Comparison of ENCODE assay signal across 23 mouse cellular contexts in genomic region chr11:31814616-31815015, GRCm38 (mm10). TPM values are rescaled to one million over a fixed set of nuclear protein-coding genes. Genes with fewer than 3 reads are reported as not detected.
DNase-seq lines count a peak whose midpoint lies in the region; ATAC-seq lines count a peak whose summit lies in the region.
"Had no signal": no experiment of that assay in that cellular context is flagged by ENCODE, and none has a peak within 500 bp of the region (broad histone marks: within the 10 kb centered on the region; RNA-seq: fewer than 3 reads in every experiment).

No protein-coding gene starts in this region.

- H3K9ac ChIP-seq in liver, embryonic 13.5 days, result no peak overlapping the region
- no peak overlapping the region for H3K9ac ChIP-seq in liver, embryonic 11.5 days (ENCODE audit: low read depth, low read length)
- H3K9ac ChIP-seq: embryonic facial prominence, embryonic 15.5 days; forebrain, embryonic 15.5 days; intestine, embryonic 15.5 days; limb, embryonic 13.5 days; midbrain, embryonic 15.5 days; neural tube, embryonic 12.5 days had no signal

- WGBS in liver, embryonic 13.5 days (ENCODE audit: insufficient replicate concordance), result 59% methylated on average over 4 of the region's 4 CpGs
- 64% methylated on average over 4 of the region's 4 CpGs for whole genome bisulfite sequencing in liver, embryonic 11.5 days

- H3K9me3 ChIP-seq in liver, embryonic 13.5 days (replicated peaks), result no peaks in the 10 kb centered on the region
- no peaks in the 10 kb centered on the region for H3K9me3 ChIP-seq in liver, embryonic 11.5 days (ENCODE audit: control insufficient read depth, low read length)
- H3K9me3 ChIP-seq: embryonic facial prominence, embryonic 15.5 days; forebrain, embryonic 15.5 days; intestine, embryonic 15.5 days; limb, embryonic 13.5 days; midbrain, embryonic 15.5 days; neural tube, embryonic 12.5 days had no signal

- H3K27me3 ChIP-seq in liver, embryonic 13.5 days, result no peaks in the 10 kb centered on the region
- no peaks in the 10 kb centered on the region for H3K27me3 ChIP-seq in liver, embryonic 11.5 days (replicated peaks; ENCODE audit: control insufficient read depth, insufficient read depth, low read length)
- H3K27me3 ChIP-seq in splenic B cell, adult 2 months (ENCODE audit: control insufficient read depth, insufficient read depth, low read length, poor library complexity, severe bottlenecking), result no peaks in the 10 kb centered on the region
- H3K27me3 ChIP-seq: embryonic facial prominence, embryonic 15.5 days; forebrain, embryonic 15.5 days; intestine, embryonic 15.5 days; limb, embryonic 13.5 days; midbrain, embryonic 15.5 days; neural tube, embryonic 12.5 days had no signal

- H3K4me3 ChIP-seq in liver, embryonic 13.5 days (replicated peaks), result no peak overlapping the region
- H3K4me3 ChIP-seq in liver, embryonic 11.5 days (ENCODE audit: low read depth, low read length), result no peak overlapping the region
- H3K4me3 ChIP-seq: embryonic facial prominence, embryonic 15.5 days; forebrain, embryonic 15.5 days; intestine, embryonic 15.5 days; limb, embryonic 13.5 days; midbrain, embryonic 15.5 days; neural tube, embryonic 12.5 days had no signal

- H3K4me1 ChIP-seq in liver, embryonic 13.5 days (replicated peaks), result peaks cover 57% of the 10 kb centered on the region
- peaks cover 28% of the 10 kb centered on the region for H3K4me1 ChIP-seq in liver, embryonic 11.5 days (replicated peaks; ENCODE audit: control insufficient read depth, insufficient read depth, low read length)

- no peaks in the 10 kb centered on the region for H3K36me3 ChIP-seq in liver, embryonic 13.5 days
- H3K36me3 ChIP-seq in liver, embryonic 11.5 days (ENCODE audit: control insufficient read depth, insufficient read depth, low read length), result no peaks in the 10 kb centered on the region
- H3K36me3 ChIP-seq in splenic B cell, adult 2 months (ENCODE audit: control insufficient read depth, insufficient read depth, low read length, poor library complexity, severe bottlenecking), result no peaks in the 10 kb centered on the region
- H3K36me3 ChIP-seq: embryonic facial prominence, embryonic 15.5 days; forebrain, embryonic 15.5 days; intestine, embryonic 15.5 days; limb, embryonic 13.5 days; midbrain, embryonic 15.5 days; neural tube, embryonic 12.5 days had no signal

- no peak for DNase-seq in liver, embryonic 13.5 days
- DNase-seq in liver, embryonic 11.5 days (ENCODE audit: low spot score), result no peak
- DNase-seq in MEL-GATA-1-ER (ENCODE audit: extremely low read depth, low read depth), result peak; percentile 20
- DNase-seq in splenic B cell, adult 2 months (ENCODE audit: low read depth, low spot score), result peak; percentile 96
- DNase-seq in embryo, embryonic 9.5 days (ENCODE audit: extremely low spot score), result no peak
- DNase-seq in thymus, postnatal 4 days, result no peak
- DNase-seq: adrenal gland, postnatal 14 days; cerebellum, adult 8-10 months; cerebellum, postnatal 36 days; kidney, adult 9 months; kidney, postnatal 25 days; lung, adult 18-20 months; lung, postnatal 10 days; thymus, postnatal 14 days had no signal

- peak overlapping the region; percentile 5; the same call in 1 of the 2 replicates for H3K27ac ChIP-seq in liver, embryonic 13.5 days
- no peak overlapping the region for H3K27ac ChIP-seq in liver, embryonic 11.5 days (ENCODE audit: low read depth, low read length)
- H3K27ac ChIP-seq: embryonic facial prominence, embryonic 15.5 days; forebrain, embryonic 15.5 days; intestine, embryonic 15.5 days; limb, embryonic 13.5 days; midbrain, embryonic 15.5 days; neural tube, embryonic 12.5 days had no signal

- ATAC-seq in liver, embryonic 13.5 days (ENCODE audit: low read depth), result no peak
- ATAC-seq in liver, embryonic 11.5 days (replicated peaks; ENCODE audit: low FRiP score), result no peak
- peak; percentile 37; the same call in 1 of the 2 replicates for ATAC-seq in megakaryocyte, adult 5-6 weeks (ENCODE audit: poor library complexity, severe bottlenecking)
- ATAC-seq: forebrain, embryonic 15.5 days; hindbrain, embryonic 16.5 days; intestine, embryonic 15.5 days; midbrain, embryonic 15.5 days had no signal

- H3K4me2 ChIP-seq in liver, embryonic 13.5 days, result no peak overlapping the region
- H3K4me2 ChIP-seq in liver, embryonic 11.5 days, result no peak overlapping the region
- H3K4me2 ChIP-seq: embryonic facial prominence, embryonic 15.5 days; forebrain, embryonic 15.5 days; heart, embryonic 11.5 days; intestine, embryonic 15.5 days; limb, embryonic 13.5 days; midbrain, embryonic 15.5 days; neural tube, embryonic 12.5 days had no signal

RNA-seq across cellular contexts. Expression of gene Cpeb4, which starts 57.4 kb away (rescaled TPM):
- polyA plus RNA-seq in liver, embryonic 13.5 days (2015; fragmentation: Nextera tagmentation; extraction: Ambion mirVana), result 14.3 and 21.6 TPM in 2 replicates
- polyA plus RNA-seq in liver, embryonic 11.5 days (2014; fragmentation: Nextera tagmentation; extraction: Ambion mirVana), result 14.4 and 15.8 TPM in 2 replicates
- total RNA-seq in megakaryocyte, adult 5-6 weeks (2015), result 25.3 and 27.1 TPM in 2 replicates
- total RNA-seq in megakaryocyte, adult 5-6 weeks (2017), result 17.7 and 22.8 TPM in 2 replicates

Comparison
In these comparisons a context has a peak if more than half of its experiments do, and no peak if none do; other contexts are left out.
1. DNase-seq: peak in MEL-GATA-1-ER (single experiment) and splenic B cell, adult 2 months (single experiment); none in liver, embryonic 13.5 days (single experiment), liver, embryonic 11.5 days (single experiment), embryo, embryonic 9.5 days (single experiment) and thymus, postnatal 4 days (single experiment).